Mouse (Mus musculus) kidney, adult 2 months (tissue): Measurements from ENCODE around the gene Ttll11. TPM values are rescaled to one million over a fixed set of nuclear protein-coding genes. Genes with fewer than 3 reads are reported as not detected.

ENCODE experiments used
- DNase-seq: peaks from one replicate; pipeline ENCODE4 v3.0.0; 2021
- H3K27ac ChIP-seq: fragments of 200-500 bp; 2 replicates; pipeline ENCODE4 v1.5.1; 2012; ENCODE audit warnings: low read depth, low read length, control low read depth, inconsistent platforms; ENCODE audit not compliant: insufficient read depth
- H3K27me3 ChIP-seq: fragments of 200-500 bp; replicated peaks from 2 replicates; pipeline ENCODE4 v1.6.1; 2012; ENCODE audit warnings: mild to moderate bottlenecking, moderate library complexity, low read length, inconsistent platforms; ENCODE audit not compliant: control insufficient read depth, insufficient read depth
- H3K36me3 ChIP-seq: fragments of 200-500 bp; 2 replicates; pipeline ENCODE4 v1.6.1; 2012; ENCODE audit warnings: mild to moderate bottlenecking, moderate library complexity, low read length, inconsistent platforms; ENCODE audit not compliant: control insufficient read depth, insufficient read depth
- H3K4me1 ChIP-seq: fragments of 200-500 bp; 2 replicates; pipeline ENCODE4 v1.6.1; 2011; ENCODE audit warnings: low read length; ENCODE audit not compliant: control insufficient read depth, insufficient read depth
- H3K4me3 ChIP-seq: fragments of 200-500 bp; 2 replicates; pipeline ENCODE4 v1.5.1; 2011; ENCODE audit warnings: mild to moderate bottlenecking, low read depth, low read length, control low read depth; ENCODE audit not compliant: insufficient read depth
- CTCF ChIP-seq: fragments of 200-500 bp; conservative IDR thresholded peaks from 2 replicates; pipeline ENCODE4 v1.5.1; 2011; ENCODE audit warnings: low read depth, mild to moderate bottlenecking, control low read depth, low read length, moderate library complexity, mixed read lengths; ENCODE audit not compliant: insufficient read depth, insufficient read length
- POLR2A ChIP-seq: fragments of 200-500 bp; IDR thresholded peaks from one replicate; pipeline ENCODE4 v1.6.1; 2011; ENCODE audit warnings: low read depth, low read length, control low read depth
- WGBS: fragments of 180-500 bp; shearing (Covaris S2); methylation state at CpG from one replicate; pipeline ENCODE4 v1.1.7; 2018; 5-methylcytosine and 5-hydroxymethylcytosine counted together
- polyA plus RNA-seq: library from polyadenylated mRNA; depleted of rRNA; stranded (reverse); fragments of >200 nt; gene quantifications from 2 replicates; pipeline ENCODE4 v1.2.3, GENCODE M21; 2012

Gene Ttll11
- polyA plus RNA-seq, 1 experiment: 0.41 TPM

- H3K4me1 ChIP-seq: no peaks in the 10 kb centered on the region
- TF ChIP-seq CTCF (no peak), POLR2A (no peak)
- DNase-seq: no peak
- H3K36me3 ChIP-seq: no peaks in the 10 kb centered on the region
- WGBS: 62% methylated on average over 7 of the region's 7 CpGs
- H3K4me3 ChIP-seq: no peak overlapping the region
- no peak overlapping the region for H3K27ac ChIP-seq
- no peaks in the 10 kb centered on the region for H3K27me3 ChIP-seq
Measured at GRCm38 (mm10) chr2:35750533-35751141, 229.1 kb downstream of the Ttll11 start.

GRCm38 (mm10) chr2:35747371-35748035, 232.2 kb downstream of the Ttll11 start:
- TF ChIP-seq CTCF (no peak), POLR2A (no peak)
- 83% methylated on average over 12 of the region's 12 CpGs for WGBS
- Histone ChIP-seq H3K4me3 (no peak overlapping the region), H3K27ac (no peak overlapping the region), H3K27me3 (no peaks in the 10 kb centered on the region), H3K36me3 (no peaks in the 10 kb centered on the region), H3K4me1 (no peaks in the 10 kb centered on the region)
- DNase-seq: no peak

DNA sequence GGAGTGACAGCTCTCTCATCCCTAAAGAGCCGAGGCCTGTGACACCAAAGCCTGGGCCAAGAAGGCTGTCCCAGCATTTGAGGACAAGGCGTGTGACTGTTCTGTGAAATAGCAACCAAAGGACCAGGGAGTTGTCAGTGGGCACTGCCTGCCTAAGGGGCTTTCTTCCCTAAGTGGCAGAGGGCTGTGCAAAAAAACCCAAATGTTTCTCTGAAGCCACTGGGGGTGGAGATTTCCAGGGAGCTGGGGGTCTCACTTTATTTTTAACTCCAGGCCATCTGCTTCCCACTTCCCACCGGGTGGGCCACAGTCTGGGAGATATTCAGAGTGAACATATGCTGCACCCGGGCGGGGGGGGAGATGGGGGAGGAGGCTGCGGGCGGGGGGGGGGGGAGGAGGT, 233.1 kb downstream of the Ttll11 start:
- no peak overlapping the region for H3K4me3 ChIP-seq
- no peaks in the 10 kb centered on the region for H3K4me1 ChIP-seq
- no peaks in the 10 kb centered on the region for H3K27me3 ChIP-seq
- DNase-seq: no peak
- TF ChIP-seq POLR2A: no peak
- TF ChIP-seq CTCF: no peak
- no peaks in the 10 kb centered on the region for H3K36me3 ChIP-seq
- H3K27ac ChIP-seq: no peak overlapping the region
- WGBS: 55% methylated on average over 5 of the region's 7 CpGs

DNA sequence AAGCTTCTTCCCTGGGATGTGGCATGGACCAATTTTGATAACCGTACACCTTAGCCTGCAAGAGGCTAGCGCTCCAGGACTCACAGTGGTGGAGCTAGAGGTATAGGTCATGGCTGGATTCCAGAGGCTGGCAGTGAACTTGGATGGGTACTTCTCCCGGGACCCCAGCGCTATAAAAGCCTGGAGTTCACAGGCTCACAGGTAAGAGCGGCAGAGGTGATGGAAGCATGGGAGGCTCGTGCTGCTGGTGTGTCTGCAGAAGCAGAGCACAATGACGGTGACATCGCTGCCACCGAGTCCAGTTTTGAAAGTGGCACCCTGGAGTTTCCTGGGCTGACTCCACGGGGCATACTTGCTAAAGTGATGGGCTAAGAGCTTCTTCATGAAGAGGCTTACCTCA, 233.8 kb downstream of the Ttll11 start:
- H3K4me1 ChIP-seq: no peaks in the 10 kb centered on the region
- no peak overlapping the region for H3K4me3 ChIP-seq
- no peaks in the 10 kb centered on the region for H3K36me3 ChIP-seq
- 90% methylated on average over 10 of the region's 10 CpGs for WGBS
- TF ChIP-seq POLR2A: no peak
- TF ChIP-seq CTCF: no peak
- no peak for DNase-seq
- H3K27me3 ChIP-seq: no peaks in the 10 kb centered on the region
- no peak overlapping the region for H3K27ac ChIP-seq

GRCm38 (mm10) chr2:35739669-35740254, 240.0 kb downstream of the Ttll11 start:
- Histone ChIP-seq H3K27ac (no peak overlapping the region), H3K36me3 (no peaks in the 10 kb centered on the region), H3K4me3 (no peak overlapping the region), H3K27me3 (no peaks in the 10 kb centered on the region), H3K4me1 (0 out of 2 replicates have a peak, but pooled peaks cover 2% of the 10 kb centered on the region)
- WGBS: 38% methylated on average over 13 of the region's 13 CpGs
- DNase-seq: no peak
- no peak for TF ChIP-seq CTCF
- no peak for TF ChIP-seq POLR2A

DNA sequence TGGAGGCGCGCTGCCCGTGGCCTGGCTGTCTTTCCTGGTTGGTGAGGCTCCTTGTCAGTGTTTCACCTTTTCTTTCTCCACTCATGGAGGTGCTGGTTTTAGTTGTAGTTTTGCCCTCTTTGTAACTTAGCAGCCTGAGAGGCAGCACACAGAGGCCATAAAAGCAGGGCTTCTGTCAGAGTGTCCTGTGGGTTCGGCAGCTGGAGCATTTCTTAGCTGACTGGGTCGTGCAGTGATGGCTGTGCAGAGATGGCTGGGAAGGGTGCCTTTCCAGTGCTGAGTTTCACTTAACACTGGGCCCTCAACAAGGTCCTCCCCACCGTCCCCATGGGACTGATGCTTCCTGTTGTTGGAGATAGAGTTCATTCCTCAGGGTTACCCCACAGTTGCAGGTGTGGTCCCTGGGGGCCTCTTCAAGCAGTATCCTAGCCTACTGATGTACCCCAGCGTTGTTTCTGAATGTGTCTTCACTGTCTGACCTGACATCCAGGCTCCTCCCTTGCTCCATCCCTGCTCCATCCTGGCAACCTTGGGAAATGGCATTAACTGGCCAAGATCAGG, 242.2 kb downstream of the Ttll11 start:
- Histone ChIP-seq H3K27me3 (no peaks in the 10 kb centered on the region), H3K4me3 (no peak overlapping the region), H3K4me1 (0 out of 2 replicates have a peak, but pooled peaks cover 2% of the 10 kb centered on the region), H3K36me3 (no peaks in the 10 kb centered on the region), H3K27ac (no peak overlapping the region)
- 65% methylated on average over 7 of the region's 7 CpGs for WGBS
- no peak for DNase-seq
- TF ChIP-seq CTCF (no peak), POLR2A (no peak)

- no peak overlapping the region for H3K4me3 ChIP-seq
- H3K36me3 ChIP-seq: no peaks in the 10 kb centered on the region
- TF ChIP-seq POLR2A: no peak
- H3K27me3 ChIP-seq: no peaks in the 10 kb centered on the region
- H3K4me1 ChIP-seq: 0 out of 2 replicates have a peak, but pooled peaks cover 2% of the 10 kb centered on the region
- 76% methylated on average over 2 of the region's 2 CpGs for WGBS
- DNase-seq: no peak
- no peak overlapping the region for H3K27ac ChIP-seq
Measured at GRCm38 (mm10) chr2:35736061-35736460, 243.7 kb downstream of the Ttll11 start.
